Mouse (Mus musculus): ENCODE data around the gene Hunk.

Gene Hunk

DNA sequence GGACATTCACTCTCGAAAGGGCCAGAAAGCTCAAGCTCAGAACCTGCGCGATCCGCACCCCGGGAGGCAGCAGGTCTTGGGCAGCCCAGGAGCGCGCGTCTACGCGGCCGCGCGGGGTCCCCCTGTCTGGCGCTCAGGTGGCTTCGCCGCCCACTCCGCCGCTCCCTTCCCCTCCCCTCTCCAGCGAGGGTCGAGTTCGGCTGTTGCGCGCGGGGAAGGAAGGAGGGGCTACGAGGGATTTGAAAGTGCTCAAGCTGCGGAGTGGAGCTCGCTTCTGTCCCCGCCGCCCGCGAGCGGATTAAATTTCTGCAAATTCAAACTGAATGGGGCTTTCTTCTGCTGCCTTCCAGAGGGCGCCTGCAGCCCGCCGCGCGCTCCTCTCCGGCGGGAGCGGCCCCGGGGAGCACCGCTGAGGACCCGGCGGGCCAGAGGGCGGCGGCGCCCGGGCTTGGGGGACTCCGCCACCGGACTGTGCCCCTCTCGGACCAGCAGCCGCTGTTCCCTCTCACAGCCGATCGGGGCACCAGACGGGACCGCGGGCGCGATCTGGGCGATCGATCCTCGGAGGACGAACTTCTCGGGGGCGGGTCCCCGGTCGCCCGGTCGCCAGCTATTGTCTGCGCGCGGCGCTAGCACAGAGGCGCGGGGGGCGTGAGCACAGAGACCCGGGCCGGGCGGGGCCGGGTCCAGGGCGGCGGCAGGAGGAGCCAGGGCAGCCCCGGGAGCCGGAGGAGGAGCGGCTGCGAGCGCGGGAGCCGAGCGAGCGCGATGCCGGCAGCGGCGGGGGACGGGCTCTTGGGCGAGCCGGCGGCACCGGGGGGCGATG, at the start of gene Hunk:
Gene Hunk (plus strand): TSS at position 326 of the 826 bp plus-strand sequence.
- peak; percentile 78 for DNase-seq

DNA sequence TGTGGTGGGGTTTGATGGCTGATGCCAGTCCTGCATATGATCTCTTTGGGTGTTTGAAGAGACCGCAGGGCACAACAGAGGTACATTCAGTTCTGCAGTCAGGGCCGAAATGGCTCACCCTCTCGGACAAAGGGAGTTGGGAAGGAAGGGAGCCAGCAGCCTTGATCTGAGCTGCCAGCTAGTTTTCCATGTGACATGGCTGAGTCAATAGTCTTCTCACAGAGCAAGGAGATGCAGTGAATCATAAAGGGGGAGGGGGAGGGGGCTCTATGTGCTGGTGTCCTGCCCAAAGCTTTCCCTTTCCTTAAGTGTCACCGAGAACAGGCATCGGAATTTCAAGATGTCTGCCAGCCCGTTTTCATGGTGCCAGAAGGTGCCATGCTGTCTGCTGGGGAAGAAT, 46.8 kb upstream of the Hunk start:
- DNase-seq, result no peak

DNA sequence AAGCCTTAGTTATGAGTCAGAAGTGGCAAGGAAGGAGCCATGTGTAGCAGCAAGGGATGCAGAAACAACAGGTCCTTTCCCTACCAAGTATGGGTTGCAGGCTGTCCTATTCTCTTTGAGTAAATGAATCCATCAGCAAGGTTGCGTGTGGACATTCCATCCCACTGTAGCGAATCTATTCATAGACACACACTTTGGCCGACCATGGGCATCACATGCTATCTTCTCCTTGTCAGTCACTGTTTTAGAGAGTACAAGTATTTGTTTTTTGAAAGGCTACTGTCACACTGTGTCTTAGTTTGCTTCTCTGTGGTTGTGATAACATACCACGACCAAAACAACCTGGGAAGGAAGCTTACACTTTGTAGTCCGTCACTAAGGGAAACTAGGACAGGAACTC, 44.7 kb upstream of the Hunk start:
- no peak for DNase-seq

DNA sequence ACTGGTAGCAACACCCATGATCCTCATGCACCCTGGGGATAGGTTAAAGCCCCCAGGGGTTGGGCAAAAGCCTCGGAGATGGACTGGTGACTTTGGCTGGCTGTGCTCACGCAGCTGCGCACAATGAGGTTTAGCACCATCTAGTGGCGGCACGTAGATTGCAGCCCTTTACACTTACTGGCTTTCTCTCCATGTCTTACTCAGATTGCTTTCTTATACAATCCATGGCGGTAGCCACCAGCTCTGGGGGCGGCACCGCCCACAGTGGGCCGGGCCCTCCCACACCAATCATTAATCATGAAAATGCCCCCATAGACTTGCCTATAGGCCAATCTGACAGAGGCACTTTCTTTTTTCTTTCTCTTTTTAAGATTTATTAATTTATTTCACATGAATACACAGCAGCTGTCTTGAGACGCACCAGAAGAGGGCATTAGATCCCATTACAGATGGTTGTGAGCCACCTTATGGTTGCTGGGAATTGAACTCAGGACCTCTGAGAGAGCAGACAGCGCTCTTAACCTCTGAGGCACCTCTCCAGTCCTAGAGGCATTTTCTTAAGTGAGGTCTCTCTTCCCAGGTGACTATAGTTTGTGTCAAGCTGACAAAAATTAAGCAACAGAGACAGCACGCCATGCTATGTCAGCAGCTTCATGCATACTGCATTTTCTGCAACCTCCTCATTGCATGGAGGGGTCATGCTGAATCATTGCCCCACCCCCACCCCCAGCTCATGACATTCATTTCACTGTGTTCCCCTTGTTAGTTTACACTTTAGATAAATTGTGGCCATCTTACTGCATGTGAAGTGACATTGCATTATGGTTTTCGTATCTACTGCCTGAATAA, 35.9 kb upstream of the Hunk start:
- DNase-seq, result peak; percentile 58

DNA sequence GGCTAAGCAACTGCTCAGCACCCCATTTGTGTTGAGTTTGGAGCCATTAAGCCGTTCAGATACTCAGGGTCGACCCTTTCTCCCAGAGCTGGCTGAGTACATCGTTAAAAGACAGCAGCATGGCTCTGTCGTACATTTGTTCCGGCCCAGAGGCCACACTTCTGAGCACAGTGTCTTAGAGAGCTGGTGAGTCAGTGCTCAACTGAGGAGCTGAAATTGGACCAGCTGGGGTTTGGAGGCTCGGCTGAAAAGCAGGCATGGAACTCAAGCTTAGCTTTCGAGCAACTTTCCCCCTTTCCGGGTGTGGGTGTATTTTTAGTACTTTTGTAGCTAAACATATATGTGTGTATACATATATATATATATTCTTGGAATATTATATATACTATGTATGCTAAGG, 34.1 kb upstream of the Hunk start:
- DNase-seq, result peak; percentile 49

DNA sequence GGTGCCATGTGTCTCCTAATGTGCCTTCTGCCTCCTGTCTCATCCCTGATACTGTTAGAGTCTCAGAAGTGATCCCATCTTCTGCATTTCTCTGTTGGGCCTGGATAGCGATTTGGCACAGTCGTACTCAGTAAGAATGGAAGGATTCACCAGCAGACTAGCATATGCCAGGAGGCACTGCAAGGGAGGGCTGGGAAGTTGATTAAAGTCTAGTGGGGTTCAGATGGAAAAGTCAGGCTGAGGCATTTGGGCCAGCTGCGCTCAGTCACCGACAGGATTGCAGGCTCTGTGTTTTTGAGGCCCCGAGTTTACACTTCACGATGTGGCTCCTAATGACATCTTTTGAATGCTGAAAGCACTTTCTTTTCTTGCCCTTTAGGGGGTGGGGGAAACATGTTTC, 33.1 kb upstream of the Hunk start:
- DNase-seq, result no peak

DNA sequence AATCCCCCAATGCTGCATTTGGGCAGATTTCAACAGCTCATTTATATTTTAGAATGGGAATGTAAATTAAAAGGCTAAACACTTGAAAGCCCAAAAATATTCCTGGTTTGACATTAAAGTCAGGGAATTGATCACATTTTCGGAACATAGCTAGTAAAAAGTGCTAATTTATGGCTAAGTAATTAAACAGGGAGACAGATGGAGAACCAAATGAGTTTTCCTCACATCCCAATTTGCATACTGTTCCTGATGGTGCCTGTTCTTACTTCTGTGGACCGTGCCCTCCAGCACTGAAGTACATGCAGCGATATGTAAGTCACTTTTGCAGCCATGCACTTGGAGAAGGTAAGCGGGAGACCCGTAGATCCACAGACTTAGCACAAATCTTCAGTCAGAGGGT, 32.7 kb upstream of the Hunk start:
- no peak for DNase-seq

DNA sequence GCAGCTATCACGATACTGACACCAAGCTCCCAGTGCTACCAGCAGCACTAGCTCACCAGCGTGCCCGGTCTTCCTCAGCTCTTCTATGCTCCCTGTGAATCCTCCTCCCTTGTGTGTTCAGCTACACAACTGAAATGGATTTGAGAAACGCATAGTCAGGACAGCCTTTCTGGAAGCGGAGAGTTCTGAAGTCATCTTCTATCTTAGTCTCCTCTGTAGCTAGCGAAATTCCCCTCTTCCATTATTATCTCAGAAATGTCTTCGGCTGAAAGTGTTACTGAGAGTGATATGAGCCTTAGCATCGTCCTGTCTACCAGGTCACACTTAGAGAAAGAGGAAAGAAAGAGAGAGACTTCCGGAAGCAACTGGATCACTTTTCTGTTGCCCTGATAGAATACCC, 26.5 kb upstream of the Hunk start:
- DNase-seq, result no peak

DNA sequence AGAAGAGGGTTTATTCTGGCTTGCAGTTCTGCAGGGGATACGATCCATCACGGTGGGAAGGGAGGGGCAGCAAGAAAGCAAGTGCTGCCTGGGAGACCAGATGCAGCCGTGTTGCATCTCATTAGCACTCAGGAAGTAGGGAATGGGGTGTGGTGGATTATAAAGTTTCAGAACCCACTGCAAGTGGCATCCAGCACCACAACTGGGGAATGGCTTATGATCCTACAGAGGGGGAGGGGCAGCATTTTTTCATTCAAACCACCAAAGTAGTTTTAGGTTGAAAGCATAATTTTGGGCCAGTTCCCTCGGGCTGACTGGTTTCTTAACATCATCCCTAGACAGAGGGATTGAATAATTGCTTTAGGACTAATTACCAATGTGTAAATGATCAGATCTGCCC, 26.1 kb upstream of the Hunk start:
- DNase-seq, result no peak

DNA sequence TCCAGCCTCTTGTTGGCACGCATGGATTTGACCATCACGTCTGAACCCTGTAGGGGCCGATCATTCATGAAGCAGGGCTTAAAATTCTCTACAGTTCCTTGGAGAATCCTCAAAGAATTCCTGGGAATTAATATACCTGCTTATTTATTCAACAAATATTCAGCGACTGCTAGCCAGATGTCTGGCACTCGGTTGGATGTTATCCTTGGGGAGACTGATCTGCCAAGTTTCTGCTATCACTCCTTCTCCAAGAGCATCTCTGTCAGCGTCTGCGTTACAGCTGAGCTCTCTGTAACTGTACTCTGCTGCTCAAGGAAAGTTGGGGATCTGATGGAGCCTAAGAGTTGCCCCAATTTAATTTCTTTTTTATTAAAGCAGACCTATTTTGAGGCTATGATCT, 25.5 kb upstream of the Hunk start:
- no peak for DNase-seq

DNA sequence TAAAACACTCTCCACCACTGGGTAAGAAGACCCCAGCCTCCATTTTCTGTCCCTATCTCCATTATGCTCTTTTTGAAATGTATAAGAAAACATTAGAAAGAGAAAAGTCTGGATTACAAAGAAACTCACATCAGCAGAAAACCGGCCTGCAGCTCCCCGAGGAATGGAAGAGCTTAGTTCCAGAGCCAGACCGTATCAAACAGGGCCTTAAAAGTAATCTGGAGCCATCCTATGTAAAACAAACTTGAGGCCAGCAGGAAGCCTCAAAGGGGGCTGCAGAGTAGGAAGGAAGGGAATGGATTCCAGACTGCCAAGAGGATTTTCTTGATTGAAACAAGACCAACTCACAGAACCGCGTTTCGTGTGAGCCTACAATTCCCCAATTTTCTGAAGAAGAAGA, 22.9 kb upstream of the Hunk start:
- DNase-seq, result no peak

DNA sequence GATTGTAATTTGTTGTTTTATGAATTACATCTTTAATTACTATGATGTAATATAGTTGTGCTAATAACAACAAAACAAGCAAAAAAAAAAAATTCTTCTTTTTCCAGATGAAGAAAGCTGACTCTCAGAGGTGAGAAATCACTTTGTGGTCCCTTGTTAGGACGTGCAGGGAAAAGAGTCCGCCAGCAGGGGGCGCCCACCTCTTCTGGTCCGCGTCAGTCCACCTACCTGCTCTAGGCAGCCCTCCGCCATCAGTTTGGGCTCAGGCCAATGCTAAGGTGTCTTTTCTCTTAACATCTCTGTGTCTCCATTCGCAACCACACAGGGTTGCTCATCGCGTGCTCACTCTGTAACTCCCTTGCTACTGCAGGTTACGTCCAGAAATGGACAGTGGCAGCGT, 5.9 kb upstream of the Hunk start:
- peak; percentile 57 for DNase-seq

DNA sequence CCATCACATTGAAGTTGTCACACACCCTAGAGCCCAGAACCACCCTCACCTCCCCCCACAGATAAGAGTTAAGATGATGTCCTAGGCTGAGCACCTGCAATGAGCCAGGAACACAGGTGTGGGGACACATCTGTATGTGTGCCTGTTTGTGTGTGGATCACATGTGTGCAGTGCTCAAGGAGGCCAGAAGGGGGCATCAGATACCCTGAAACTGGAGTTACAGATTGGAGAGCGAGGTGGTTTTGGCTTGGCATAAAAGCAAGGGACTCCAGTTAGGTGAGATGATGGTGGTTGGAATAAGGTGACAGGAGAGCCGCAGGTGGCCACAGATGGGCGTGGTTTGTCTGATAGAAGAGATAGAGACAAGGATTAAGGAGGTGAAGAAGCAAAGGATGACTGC, 4.2 kb upstream of the Hunk start:
- DNase-seq, result no peak

DNA sequence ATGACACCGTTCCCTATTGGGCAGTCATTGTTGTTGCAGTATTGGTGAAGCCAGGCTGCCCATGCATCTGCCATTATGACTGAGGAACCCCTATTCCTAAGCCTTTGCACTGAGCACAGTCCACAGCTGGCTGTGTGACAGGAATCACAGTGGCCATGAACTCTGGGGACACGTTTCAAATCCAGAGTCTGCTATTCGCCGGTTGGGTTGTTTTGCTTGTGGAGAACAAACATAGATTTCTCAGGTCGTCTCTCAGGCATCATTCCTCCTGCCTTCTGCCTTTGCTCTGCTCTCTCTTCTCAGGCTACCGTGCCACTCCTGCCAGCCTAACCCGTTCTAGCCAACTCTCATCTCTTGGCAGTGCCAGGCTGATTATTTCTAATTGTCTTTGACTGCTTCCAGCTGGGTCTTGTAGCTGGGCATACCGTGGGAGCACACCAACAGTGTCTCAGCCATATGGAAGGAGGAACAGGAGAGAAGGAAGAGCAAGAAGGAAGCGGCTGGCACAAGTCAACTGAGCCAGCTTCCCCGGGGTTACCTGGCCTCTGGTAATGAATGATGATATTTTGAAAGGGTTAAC, 3.0 kb upstream of the Hunk start:
- no peak for DNase-seq

DNA sequence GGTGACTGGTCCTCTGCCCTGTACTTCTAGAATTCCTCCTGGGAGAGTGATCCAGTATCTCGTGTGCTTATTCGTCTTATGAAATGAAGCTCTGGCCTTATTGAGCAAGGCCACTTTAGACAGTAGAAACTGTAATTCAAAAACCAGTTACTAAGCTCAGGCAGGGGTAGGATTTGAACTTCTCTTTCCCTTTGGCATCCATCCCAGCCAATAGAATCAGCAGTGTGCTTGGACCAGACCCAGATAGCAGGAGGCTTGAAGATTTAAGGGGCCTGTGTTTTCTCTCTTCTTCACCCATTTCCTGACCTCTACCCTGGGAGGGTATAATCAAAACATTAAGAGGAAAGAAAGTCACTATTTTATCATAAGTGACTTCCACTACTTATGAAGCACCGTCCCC, 1.8 kb upstream of the Hunk start:
- no peak for DNase-seq

DNA sequence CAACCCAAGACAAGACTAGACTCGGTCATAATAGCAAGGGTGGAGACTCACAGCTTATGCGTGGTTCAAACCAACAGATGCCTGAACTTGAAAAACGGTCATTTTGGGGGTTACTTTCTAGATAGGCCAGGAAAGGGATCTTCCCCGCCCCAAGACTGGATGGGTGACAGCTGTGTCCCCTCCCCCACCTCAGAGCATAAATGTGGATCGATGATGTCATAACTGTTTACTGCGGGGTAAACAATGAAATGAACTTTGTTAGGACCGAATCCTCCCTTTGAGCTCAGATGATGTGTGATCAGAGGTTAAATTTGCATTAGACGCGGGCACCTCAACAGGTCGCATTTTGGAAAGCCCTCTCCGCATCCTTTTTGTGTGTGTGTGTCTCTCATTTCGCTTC, 967 bp upstream of the Hunk start:
- DNase-seq, result no peak

DNA sequence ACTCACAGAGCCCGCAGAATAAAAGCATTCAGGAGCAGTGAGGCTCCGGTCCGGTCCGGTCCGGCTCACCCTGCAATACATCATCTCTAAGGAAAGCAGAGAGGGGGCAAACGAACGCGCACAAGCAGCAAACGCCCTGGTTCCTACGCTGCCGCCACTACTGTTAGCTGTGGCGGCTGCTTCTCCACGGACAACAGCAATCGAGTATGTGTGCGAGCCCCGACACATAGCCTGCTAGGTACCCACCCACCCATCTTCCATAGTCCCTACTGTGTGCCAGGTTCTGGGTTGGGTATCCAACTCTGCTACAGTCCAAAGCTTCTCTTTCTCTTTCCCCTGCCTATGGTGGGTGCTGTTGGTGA, 506 bp upstream of the Hunk start:
- no peak for DNase-seq

DNA sequence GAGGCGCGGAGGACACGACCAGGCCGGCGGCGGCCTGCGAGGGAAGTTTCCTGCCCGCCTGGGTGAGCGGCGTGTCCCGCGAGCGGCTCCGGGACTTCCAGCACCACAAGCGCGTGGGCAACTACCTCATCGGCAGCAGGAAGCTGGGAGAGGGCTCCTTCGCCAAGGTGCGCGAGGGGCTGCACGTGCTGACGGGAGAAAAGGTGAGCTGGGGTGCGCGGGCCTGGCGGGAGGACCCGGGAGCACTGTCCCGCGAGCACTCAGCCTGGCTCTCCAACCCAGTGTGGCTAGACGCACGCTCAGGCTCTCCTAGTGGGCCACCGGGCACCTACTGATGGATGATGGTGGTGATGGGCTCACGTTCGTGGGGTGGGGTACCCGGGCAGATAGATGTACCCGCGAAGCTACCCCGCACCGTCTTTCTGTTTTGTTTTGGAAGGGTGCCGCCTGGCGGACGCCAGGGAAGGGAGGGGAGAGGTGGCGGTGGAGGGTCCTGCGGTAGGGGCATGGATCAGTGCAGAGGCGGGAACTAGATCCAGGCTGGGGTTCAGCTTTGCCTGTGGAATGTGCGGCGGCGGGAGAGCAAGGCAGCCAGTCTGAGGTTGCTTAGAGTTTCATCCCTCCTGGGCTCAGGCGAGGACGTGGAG, 824 bp downstream of the Hunk start:
- peak; percentile 57 for DNase-seq

DNA sequence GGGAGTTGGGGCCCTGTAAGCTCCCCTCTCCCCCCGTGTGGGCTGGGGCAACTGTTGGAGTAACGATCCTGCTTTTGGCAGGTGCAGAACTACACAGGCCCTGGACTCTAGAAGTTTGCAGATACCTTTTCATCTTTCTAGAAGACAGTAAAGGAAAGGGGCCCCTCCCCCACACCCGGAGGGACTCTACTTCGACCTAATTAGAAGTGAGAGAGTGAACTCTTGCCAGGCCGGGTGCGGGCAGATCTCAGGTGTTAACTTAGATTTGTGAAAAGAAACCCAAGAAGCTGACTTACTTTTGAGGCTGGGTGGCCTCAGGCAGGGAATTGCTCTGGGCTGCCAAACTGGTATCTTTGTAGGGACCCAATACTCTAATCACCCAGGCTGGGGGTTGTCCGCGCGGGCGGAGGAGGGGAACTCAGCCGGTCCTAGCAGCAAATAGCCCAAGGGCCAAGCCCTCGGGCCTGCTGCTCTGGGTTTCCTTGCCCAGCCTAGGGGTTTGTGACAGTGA, 1.4 kb downstream of the Hunk start:
- no peak for DNase-seq

DNA sequence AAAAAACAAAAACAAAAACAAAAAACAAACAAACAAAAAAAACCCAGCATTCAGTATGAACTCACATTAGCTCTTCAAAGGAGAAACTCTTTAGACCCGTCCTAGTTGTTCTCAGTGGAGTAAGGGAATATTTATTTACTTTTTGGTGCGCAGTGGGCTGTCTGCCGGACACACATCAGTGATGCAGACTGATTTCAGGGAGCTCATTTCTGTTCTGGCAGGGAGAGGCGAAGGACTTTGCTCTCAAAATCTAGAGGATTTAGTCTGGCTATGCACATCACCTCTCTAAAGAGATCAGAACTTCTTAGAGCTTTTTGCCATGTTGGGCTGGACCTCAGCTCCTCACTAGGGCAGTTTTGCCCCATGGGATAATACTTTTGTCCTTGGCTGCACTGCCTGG, 2.1 kb downstream of the Hunk start:
- DNase-seq, result no peak

DNA sequence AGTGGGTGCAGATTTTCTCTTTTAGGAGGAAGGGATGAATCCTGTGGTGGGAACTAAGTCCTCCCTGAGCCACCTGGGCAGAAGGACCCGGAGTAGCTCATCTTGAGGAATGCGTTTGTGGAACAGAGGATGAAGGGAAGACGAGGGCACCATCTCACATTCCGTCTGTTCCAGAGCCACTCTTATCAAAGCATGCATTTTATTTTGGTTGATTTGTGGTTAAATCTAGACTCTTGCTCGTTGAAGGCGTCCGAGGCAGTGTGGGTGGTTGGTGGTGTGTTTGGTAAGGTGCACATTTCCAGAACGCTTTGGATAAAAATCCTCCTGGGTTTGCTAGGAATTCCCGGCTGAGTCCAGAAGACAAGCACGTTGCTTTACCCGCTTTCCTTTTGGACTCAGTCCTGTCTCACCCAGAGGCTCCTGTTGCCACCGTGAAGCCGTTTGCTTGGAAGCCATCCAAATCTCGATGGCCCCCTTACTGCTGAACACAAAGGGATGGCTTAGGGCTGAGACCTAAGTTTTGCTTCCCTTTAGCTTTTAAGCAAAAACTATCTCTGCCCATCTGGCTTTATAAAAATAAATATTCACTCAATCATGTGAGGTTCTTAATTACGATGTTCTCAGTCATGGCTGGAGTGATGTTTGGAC, 3.4 kb downstream of the Hunk start:
- peak; percentile 35 for DNase-seq

DNA sequence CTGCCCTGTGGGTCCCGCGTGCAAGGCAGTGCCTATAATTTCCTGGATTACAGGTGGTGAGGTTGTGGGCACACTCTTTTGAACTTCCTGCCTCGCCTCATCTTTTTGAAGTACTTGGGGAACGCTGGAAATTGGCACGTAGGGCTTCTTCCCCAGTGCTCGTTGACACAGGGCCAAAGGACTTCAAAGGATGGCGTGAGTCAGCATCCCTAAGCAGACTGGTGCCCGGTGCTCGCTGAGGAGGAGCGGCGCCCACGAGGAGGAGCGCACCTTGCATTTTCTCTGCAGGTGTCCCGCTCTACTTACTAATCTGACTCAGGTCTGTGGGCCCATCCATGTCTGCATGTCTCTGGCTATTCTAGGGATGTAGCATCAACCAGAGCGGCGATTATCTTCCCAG, 4.9 kb downstream of the Hunk start:
- DNase-seq, result no peak

DNA sequence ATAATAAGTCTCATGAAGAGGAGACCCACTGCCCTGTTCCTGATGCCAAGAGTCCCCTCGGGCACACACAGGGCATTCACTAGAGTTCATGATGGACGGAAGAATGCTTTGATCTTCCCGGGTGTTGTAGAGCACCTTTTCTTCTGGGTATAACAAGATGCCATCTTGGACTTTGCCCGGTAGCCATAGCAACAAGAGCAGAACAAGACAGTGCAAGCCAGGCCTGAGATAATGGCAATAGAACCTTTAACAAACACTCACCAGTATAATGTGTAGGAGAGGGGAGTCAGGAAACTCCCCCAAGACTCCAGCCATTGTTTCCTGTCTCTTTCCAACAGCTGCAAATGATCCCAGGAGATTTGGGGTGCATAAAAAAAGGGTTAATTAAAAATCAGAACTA, 8.9 kb downstream of the Hunk start:
- no peak for DNase-seq
